Mouse (Mus musculus) 3T3-L1 (cell line): ENCODE data around the gene Rsph10b.

Source experiments
- DNase-seq: peaks from one replicate; pipeline ENCODE4 v3.0.0-alpha.2; 2015; ENCODE audit warnings: low read depth, low spot score

The Rsph10b gene

DNA sequence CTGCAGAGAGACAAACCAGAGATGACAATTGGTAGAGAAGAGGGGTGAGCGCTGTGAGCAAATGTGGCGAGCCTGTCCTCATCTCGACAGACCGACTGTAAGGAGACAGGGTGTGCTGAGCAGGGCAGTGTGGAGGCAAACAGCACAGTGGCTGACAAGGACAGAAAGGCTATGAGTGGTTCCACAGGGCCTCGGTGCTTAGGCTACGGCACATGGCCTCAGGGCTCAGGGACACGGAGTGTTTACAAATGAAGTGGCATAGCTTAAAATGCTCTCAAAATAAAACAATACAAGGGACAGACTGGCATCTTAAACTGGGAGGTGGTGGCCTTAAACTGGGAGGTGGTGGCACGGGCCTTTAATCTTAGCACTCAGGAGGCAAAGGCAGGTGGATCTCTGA, 60.4 kb downstream of the Rsph10b start:
- DNase-seq: no peak

DNA sequence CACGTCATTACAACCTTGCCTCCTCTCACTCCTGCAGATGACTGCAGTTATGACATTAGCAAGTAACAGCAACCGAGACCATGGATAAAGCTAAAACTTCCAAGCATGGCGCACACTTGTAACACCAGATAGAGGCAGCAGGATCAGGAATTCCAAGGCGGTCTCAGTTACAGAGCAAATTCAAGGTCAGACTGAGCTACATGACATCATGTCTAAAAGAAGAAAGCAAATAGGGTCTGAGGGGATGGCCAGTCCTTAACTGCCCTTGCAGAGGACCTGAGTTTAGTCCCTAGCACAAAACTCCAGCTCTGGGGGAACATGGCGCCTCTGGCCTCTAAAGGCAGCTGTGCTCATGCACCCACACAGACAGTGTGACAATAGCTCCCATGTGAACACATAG, 61.0 kb downstream of the Rsph10b start:
- DNase-seq: no peak

DNA sequence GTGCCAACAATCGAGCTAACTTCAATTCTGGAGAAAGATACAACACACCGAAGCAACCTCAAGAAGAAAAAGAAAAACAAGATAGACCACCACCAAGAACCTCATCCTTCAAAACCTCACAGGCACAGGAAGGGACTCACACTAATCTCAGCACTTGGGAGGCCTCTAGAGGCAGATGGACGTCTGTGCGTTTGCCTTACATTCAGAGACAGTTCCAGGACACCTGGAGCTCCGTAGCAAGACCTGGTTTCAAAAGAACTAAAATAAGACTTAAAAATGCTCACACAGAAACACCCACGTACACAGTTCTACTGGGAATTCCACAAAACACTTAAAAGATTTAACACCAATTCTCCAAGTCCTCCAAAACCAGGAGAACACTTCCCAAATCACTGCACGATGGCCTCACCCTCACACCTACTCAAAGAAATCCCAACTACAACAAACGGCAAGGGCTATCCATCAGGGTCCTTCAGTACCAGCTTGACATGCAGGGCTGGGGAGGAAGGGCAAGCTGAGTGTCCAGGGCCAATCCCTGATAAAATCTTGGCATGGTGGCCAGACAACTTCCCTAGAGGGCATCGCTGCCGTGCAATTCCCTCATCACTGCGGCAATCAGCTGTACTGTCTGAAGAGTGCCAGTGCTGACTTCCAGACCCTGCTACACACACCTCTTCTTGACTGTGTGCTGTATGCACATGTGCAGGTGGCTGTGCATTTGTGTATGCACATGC, 62.0 kb downstream of the Rsph10b start:
- no peak for DNase-seq

DNA sequence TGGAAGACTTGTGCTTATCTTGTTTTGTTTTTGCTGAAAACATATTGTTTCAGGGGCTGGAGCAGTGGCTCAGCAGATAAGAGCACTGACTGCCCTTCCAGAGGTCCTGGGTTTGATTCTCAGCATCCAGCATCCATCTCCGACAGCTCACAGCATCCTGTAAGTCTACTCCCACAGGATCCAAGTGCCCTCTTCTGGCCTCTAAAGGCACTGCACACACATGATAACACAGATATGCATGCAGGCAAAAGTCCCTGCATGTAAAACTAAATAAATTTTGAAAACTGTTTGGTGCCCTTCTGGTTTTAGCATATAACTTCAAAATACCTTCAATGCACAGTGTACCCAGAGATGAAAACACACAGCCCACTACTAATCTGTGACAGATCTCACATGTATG, 66.6 kb downstream of the Rsph10b start:
- peak; percentile 32 for DNase-seq

DNA sequence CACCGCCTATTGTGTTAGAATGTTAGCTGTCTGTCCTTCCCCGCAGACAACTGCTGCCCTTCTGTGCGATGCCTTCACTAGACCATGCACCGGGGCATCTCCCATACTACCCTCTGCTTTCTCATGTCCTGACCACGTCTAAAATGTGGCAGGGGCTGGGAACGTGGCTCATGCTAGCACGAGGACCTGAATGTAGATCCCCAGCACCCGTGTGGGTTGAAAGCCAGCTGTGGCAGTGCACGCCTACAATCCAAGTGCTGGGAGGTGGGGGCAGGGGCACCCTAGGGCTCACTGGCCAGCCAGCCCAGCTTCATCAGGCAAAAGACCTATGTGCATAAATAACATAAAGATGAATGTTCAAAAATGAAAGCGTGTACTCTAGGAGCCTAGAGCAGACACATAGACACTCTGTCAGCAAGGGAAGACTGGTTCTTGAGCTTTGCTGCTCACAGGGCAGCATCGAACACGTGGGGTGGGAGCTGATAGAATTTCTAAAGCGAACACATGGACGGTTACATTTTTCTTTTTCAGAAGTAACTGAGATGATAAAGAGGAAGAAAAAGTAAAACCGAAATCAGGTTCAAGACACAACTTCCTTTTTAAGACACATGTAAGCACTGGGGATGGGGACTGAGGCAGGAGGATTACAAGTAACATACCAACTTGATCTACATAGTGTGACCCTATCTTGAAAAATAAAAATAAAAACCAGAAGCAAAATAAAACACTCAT, 69.8 kb downstream of the Rsph10b start:
- DNase-seq: no peak

DNA sequence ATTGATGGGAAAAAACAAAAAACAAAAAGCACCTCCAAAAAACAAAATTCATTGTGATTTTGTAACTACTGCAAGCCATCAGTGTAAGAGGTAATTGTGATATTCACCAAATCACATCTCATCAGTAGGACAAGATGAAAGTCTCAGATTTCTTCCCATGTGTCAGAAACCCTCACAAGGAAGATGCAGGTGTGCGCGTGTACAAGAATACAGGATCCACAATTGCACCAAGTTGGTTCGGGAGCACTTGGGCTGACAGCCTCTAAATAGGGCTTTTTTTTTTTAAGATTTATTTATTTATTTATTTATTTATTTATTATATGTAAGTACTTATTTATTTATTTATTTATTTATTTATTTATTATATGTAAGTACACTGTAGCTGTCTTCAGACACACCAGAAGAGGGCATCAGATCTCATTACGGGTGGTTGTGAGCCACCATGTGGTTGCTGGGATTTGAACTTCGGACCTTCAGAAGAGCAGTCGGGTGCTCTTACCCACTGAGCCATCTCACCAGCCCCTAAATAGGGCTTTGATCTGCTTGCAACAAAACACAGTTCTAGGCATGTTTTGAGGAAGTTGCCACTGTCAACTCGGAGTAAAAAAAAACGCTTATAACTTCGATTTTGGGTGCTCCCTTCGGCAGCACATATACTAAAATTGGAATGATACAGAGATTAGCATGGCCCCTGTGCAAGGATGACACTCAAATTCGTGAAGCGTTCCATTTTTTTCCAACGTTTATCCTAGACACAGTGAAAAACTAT, 80.7 kb downstream of the Rsph10b start:
- peak; percentile 19 for DNase-seq

DNA sequence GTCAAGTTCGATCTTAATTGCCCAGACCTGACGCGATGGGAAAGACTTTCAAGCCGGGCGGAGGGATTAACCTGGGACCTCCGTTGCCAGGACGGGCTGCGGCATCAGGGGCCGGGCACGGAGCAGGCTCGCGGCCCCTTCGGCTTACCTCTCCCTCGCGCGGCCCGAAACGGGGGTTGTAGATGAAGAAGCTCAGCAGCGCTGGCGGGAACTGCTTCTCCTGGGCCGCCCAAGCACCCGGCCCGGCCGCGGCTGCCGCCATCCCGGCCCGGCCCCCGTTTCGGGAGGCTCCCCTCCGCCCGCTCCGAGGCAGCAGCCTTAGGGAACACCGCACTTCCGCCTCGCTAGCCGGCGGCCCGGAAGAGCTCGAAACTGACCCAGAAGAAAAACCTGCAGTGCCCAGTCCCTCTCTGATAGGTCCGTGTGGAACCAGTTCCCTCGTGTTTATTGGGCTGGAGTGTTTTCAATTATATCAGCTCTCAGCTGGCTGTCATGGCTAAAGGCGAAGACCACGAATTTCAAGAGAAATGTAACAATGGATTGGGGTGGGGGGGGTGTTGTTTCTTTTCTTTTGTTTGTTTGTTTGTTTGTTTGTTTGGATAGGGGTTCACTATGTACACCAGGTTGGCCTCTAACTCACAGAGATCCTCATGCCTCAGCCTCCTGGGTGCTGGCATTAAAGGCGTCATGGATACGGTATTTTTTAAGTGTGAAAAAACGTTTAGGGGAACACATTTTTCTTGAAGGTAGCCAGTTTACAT, 81.9 kb downstream of the Rsph10b start, which contains the start of gene Ccz1:
Gene Ccz1 (minus strand): TSS at position 327 of the 761 bp plus-strand sequence.
- peak; percentile 95 for DNase-seq

DNA sequence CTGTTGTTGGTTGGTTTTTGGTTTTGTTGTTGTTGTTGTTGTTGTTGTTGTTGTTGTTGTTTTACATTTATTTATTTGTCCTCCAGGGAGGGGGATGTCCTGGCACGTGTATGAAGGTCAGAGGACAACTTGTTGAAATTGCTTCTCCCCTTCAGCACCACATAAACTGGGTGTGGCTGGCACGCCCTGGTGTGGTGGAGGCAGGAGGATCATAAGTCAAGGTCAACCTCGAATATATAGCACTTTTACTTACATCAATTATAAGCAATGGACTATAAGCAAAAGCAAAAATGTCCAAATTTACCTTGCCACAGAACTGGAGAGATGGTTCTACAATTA, 82.4 kb downstream of the Rsph10b start:
- no peak for DNase-seq

DNA sequence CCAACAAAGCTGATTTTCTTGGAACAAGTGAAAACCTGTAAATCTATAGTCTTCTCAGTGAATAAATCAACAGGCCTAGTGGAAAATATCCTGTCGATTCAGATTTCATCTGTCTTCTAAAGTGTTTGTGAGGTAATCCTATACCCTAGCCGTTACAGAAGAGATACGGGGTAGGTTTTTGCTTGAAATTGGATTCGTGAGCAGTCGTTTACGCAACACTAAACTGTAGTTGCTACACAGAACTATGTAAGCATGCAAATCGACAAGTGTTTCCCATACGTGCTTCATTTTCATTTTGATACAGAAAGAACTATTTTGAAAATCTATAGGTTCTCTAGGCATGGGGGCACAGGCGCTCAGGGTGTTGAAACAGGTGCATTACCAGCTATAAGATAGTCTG, 83.0 kb downstream of the Rsph10b start:
- DNase-seq: no peak

DNA sequence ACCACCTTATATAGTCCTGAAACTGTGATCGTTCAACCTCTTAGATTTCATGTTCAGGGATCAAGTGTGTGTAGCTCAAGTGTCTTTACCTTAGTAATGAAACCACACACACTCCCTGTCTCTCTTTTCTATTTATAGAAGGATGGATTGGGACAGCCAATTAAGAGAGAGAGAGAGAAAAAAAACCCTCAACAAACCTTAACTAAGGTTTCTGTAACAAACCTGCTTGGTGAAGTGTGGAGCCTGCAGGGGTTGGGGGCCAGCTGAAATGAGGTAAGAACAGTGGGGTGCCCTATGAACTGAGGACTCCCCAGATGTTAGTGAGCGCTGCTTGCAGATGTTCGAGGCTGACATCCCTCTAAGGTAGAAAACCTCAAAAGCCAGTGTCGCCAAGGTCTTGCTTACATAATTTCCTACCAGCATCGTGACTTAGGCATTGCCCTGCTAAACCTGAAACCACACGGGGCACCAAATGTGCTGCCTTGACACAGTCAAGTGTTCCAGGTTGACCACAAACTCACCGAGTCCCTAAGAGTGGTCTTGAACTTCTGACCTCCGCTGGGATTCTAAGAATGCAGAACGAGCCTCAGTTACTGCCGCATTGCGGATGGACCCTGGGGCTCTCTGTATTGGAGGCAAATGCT, 93.9 kb downstream of the Rsph10b start, which contains the start of gene Ocm:
Gene Ocm (minus strand): TSS at position 51 of the 644 bp plus-strand sequence.
- DNase-seq: no peak

DNA sequence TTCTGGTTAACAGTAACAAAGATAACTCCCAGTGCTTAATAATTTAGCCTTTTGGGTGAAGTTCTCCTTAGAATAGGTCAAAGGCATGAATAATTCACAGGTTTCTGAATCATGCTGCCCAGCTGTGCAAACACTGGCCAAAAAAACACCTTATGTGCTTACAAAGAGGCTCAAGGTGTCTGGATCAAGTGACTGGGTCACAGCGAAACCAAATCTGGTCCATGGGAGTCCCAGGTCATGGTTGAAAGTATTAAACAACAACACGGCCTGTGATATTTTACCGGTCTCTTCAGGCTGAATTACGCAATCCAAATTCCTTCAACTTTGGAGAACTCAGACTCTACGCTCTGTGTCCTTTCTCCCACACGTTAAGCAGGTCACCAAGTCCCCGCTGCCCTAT, 99.7 kb downstream of the Rsph10b start:
- no peak for DNase-seq

DNA sequence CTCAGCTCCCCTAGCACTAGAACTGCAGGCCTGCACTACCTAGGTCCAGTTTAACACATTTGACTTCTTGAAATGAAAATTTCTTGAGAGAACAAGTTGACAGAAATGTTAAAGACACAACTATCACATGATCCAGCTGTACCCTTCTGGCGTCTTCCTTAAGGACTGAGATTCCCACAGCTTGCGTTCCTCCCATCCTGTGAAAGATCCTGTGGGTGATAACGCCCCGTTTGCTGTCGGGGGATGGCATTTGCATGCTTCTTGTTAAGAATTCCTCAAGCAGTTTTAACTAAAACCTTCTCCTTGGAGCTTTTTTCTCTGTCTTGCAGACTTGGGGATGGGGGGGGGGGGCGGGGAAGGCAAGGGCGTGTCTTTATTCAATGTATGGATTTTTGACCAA, 101.7 kb downstream of the Rsph10b start:
- DNase-seq: no peak
